Mouse (Mus musculus) testis, adult 2 months (tissue): ENCODE results near the gene Ccdc124.
"Not testable (repeated sequence)": the region's sequence is repeated elsewhere in the genome, so short reads cannot be mapped to it uniquely, and the experiment has no call there.

Source experiments
- CTCF ChIP-seq: fragments of 200-500 bp; IDR thresholded peaks from 2 replicates; pipeline ENCODE4 v1.5.1; 2012; ENCODE audit warnings: low read depth, mild to moderate bottlenecking, inconsistent platforms, low read length, moderate library complexity; ENCODE audit not compliant: control insufficient read depth, insufficient read depth, insufficient replicate concordance
- POLR2A ChIP-seq: fragments of 200-500 bp; IDR thresholded peaks from 2 replicates; pipeline ENCODE4 v1.6.1; 2012; ENCODE audit warnings: low read depth, mild to moderate bottlenecking, inconsistent platforms, low read length, moderate library complexity; ENCODE audit not compliant: control insufficient read depth

GRCm38 (mm10) chr8:70895571-70896259, 22.0 kb upstream of the Ccdc124 start:
- not testable (repeated sequence) for TF ChIP-seq POLR2A, CTCF
